Mouse (Mus musculus): ENCODE measurements around the gene Ly86. TPM values are rescaled to one million over a fixed set of nuclear protein-coding genes. Genes with fewer than 3 reads are reported as not detected.

Ly86 gene
- polyA plus RNA-seq, 1 experiment from 2014 or later, result 5.5 TPM

- no peak overlapping the region for H3K9ac ChIP-seq (replicated peaks; ENCODE audit: low read length)
- H3K27ac ChIP-seq (replicated peaks; ENCODE audit: low read depth, low read length), result no peak overlapping the region
- DNase-seq (ENCODE audit: low spot score), result no peak
These were observed 112.2 kb downstream of the Ly86 start for GRCm38 (mm10) chr13:37457007-37457827.

GRCm38 (mm10) chr13:37458557-37458956, 113.5 kb downstream of the Ly86 start:
- DNase-seq (ENCODE audit: low spot score), result no peak
- Histone ChIP-seq H3K4me2 (ENCODE audit: low read depth, low read length) (no peak overlapping the region), H3K27me3 (ENCODE audit: control insufficient read depth, insufficient read depth, low read length) (no peaks in the 10 kb centered on the region), H3K4me1 (ENCODE audit: control insufficient read depth, insufficient read depth, low read length) (no peaks in the 10 kb centered on the region), H3K9ac (replicated peaks; ENCODE audit: low read length) (no peak overlapping the region), H3K9me3 (replicated peaks; ENCODE audit: control insufficient read depth, low read length) (no peaks in the 10 kb centered on the region), H3K4me3 (ENCODE audit: low read depth, low read length) (no peak overlapping the region), H3K36me3 (replicated peaks; ENCODE audit: control insufficient read depth, insufficient read depth, low read depth, low read length) (no peaks in the 10 kb centered on the region), H3K27ac (replicated peaks; ENCODE audit: low read depth, low read length) (no peak overlapping the region)
- ATAC-seq (replicated peaks; ENCODE audit: insufficient number of reproducible peaks, low FRiP score, low TSS enrichment, low read depth), result no peak
- 68% methylated on average over 5 of the region's 5 CpGs for WGBS

More at GRCm38 (mm10) chr13:37457007-37457827, 112.2 kb downstream of the Ly86 start:
- H3K4me1 ChIP-seq (ENCODE audit: control insufficient read depth, insufficient read depth, low read length), result peaks cover under 1% of the 10 kb centered on the region; the same call in 1 of the 2 replicates
- H3K27me3 ChIP-seq (ENCODE audit: control insufficient read depth, insufficient read depth, low read length), result no peaks in the 10 kb centered on the region
- ATAC-seq (replicated peaks; ENCODE audit: insufficient number of reproducible peaks, low FRiP score, low TSS enrichment, low read depth), result no peak
- H3K4me3 ChIP-seq (ENCODE audit: low read depth, low read length), result no peak overlapping the region
- no peaks in the 10 kb centered on the region for H3K9me3 ChIP-seq (replicated peaks; ENCODE audit: control insufficient read depth, low read length)
- no peaks in the 10 kb centered on the region for H3K36me3 ChIP-seq (replicated peaks; ENCODE audit: control insufficient read depth, insufficient read depth, low read depth, low read length)
- H3K4me2 ChIP-seq (ENCODE audit: low read depth, low read length), result no peak overlapping the region
- WGBS, result 57% methylated on average over 11 of the region's 11 CpGs

GRCm38 (mm10) chr13:37459022-37459421, 114.0 kb downstream of the Ly86 start:
- Histone ChIP-seq H3K4me2 (ENCODE audit: low read depth, low read length) (no peak overlapping the region), H3K36me3 (replicated peaks; ENCODE audit: control insufficient read depth, insufficient read depth, low read depth, low read length) (no peaks in the 10 kb centered on the region), H3K4me1 (ENCODE audit: control insufficient read depth, insufficient read depth, low read length) (no peaks in the 10 kb centered on the region), H3K9ac (replicated peaks; ENCODE audit: low read length) (no peak overlapping the region), H3K9me3 (replicated peaks; ENCODE audit: control insufficient read depth, low read length) (no peaks in the 10 kb centered on the region), H3K27ac (replicated peaks; ENCODE audit: low read depth, low read length) (no peak overlapping the region), H3K27me3 (ENCODE audit: control insufficient read depth, insufficient read depth, low read length) (no peaks in the 10 kb centered on the region), H3K4me3 (ENCODE audit: low read depth, low read length) (no peak overlapping the region)
- no peak for ATAC-seq (replicated peaks; ENCODE audit: insufficient number of reproducible peaks, low FRiP score, low TSS enrichment, low read depth)
- 85% methylated on average over 10 of the region's 10 CpGs for WGBS
- DNase-seq (ENCODE audit: low spot score), result no peak

- H3K36me3 ChIP-seq (replicated peaks; ENCODE audit: control insufficient read depth, insufficient read depth, low read depth, low read length), result no peaks in the 10 kb centered on the region
- no peak overlapping the region for H3K4me3 ChIP-seq (ENCODE audit: low read depth, low read length)
- no peaks in the 10 kb centered on the region for H3K9me3 ChIP-seq (replicated peaks; ENCODE audit: control insufficient read depth, low read length)
- no peak overlapping the region for H3K4me2 ChIP-seq (ENCODE audit: low read depth, low read length)
- H3K4me1 ChIP-seq (ENCODE audit: control insufficient read depth, insufficient read depth, low read length), result no peaks in the 10 kb centered on the region
- DNase-seq (ENCODE audit: low spot score) (no peak), ATAC-seq (replicated peaks; ENCODE audit: insufficient number of reproducible peaks, low FRiP score, low TSS enrichment, low read depth) (no peak)
- WGBS, result 78% methylated on average over 28 of the region's 28 CpGs
- H3K9ac ChIP-seq (replicated peaks; ENCODE audit: low read length), result no peak overlapping the region
- no peaks in the 10 kb centered on the region for H3K27me3 ChIP-seq (ENCODE audit: control insufficient read depth, insufficient read depth, low read length)
- no peak overlapping the region for H3K27ac ChIP-seq (replicated peaks; ENCODE audit: low read depth, low read length)
These were observed 115.2 kb downstream of the Ly86 start for GRCm38 (mm10) chr13:37459957-37460930.

DNA sequence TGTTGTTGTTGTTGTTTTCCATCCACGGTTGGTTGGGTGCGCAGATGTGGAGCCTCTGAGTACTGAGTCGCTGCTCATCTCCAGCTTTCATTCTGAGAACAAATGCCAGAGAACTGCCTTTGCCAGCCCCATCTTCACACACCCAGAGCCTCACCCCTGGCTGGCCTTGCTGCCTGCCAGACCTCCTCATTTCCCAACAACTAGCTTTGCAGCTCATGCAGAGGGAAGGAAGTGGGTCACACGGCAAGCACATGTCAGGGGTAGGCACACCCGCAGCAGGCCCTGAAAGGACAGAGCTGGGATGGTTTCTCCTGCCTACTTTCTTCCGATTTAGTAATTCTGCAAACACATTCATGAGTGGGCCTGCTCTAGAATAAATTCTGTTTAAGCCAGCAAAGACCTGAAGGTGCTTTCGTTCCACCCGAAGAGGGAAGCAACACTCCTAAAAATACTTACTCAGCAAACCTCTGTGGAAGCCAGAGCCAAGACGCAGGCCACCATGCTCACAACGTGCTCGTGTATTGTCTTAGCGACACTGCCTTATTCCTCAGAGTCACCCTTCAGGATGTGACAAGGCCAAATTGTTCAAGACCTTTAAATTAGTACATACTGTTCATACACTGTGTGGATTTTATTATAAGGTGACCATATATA, 117.2 kb downstream of the Ly86 start:
- H3K4me2 ChIP-seq (ENCODE audit: low read depth, low read length), result no peak overlapping the region
- 93% methylated on average over 12 of the region's 12 CpGs for WGBS
- DNase-seq (ENCODE audit: low spot score) (no peak), ATAC-seq (replicated peaks; ENCODE audit: insufficient number of reproducible peaks, low FRiP score, low TSS enrichment, low read depth) (no peak)
- H3K4me1 ChIP-seq (ENCODE audit: control insufficient read depth, insufficient read depth, low read length), result no peaks in the 10 kb centered on the region
- H3K9ac ChIP-seq (replicated peaks; ENCODE audit: low read length), result no peak overlapping the region
- H3K27me3 ChIP-seq (ENCODE audit: control insufficient read depth, insufficient read depth, low read length), result no peaks in the 10 kb centered on the region
- no peaks in the 10 kb centered on the region for H3K9me3 ChIP-seq (replicated peaks; ENCODE audit: control insufficient read depth, low read length)
- H3K27ac ChIP-seq (replicated peaks; ENCODE audit: low read depth, low read length), result no peak overlapping the region
- no peaks in the 10 kb centered on the region for H3K36me3 ChIP-seq (replicated peaks; ENCODE audit: control insufficient read depth, insufficient read depth, low read depth, low read length)
- no peak overlapping the region for H3K4me3 ChIP-seq (ENCODE audit: low read depth, low read length)

DNA sequence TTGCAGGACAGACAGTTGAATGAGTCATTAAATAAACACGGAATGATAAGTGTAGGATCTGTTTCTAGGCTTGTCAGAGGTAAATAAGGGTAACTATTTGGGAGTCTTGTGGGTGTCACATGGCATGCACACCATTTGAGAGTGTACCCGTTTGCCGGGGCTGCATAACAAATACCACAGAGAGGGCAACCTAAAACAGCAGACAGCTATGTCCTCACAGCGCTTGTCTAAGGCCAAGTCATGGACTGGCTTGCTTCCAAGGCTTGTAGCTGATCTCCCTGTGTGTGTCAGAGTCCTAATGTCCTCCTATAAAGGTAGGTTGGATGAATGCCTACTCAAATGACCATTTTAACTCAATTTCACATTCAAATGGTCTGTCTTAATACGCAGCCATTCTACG, 120.7 kb downstream of the Ly86 start:
- H3K4me3 ChIP-seq (ENCODE audit: low read depth, low read length), result no peak overlapping the region
- peaks cover 3% of the 10 kb centered on the region for H3K4me1 ChIP-seq (ENCODE audit: control insufficient read depth, insufficient read depth, low read length)
- H3K27me3 ChIP-seq (ENCODE audit: control insufficient read depth, insufficient read depth, low read length), result no peaks in the 10 kb centered on the region
- ATAC-seq (replicated peaks; ENCODE audit: insufficient number of reproducible peaks, low FRiP score, low TSS enrichment, low read depth) (no peak), DNase-seq (ENCODE audit: low spot score) (no peak)
- no peaks in the 10 kb centered on the region for H3K9me3 ChIP-seq (replicated peaks; ENCODE audit: control insufficient read depth, low read length)
- no peak overlapping the region for H3K27ac ChIP-seq (replicated peaks; ENCODE audit: low read depth, low read length)
- 83% methylated on average over 6 of the region's 6 CpGs for whole genome bisulfite sequencing
- H3K9ac ChIP-seq (replicated peaks; ENCODE audit: low read length), result no peak overlapping the region
- no peak overlapping the region for H3K4me2 ChIP-seq (ENCODE audit: low read depth, low read length)
- no peaks in the 10 kb centered on the region for H3K36me3 ChIP-seq (replicated peaks; ENCODE audit: control insufficient read depth, insufficient read depth, low read depth, low read length)

DNA sequence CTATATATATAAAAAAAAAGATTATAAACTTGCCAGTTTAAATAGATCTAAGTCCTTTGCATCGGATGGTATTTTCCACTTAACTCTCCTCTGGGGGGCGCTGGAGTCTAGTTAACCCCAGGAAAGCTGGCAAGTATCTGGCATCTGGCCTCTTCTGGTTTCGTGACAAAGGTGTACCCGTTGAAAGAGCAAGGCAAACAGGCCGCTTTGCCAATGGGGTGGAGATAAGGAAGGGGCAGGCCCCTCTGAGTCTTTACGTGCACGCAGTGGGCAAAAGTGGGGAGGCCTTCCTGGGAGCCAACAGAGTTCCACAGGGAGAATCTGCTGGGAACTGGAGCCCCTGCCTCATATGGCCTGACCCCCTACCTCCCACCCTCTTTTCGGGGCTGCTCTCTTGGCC, 122.8 kb downstream of the Ly86 start:
- no peaks in the 10 kb centered on the region for H3K36me3 ChIP-seq (replicated peaks; ENCODE audit: control insufficient read depth, insufficient read depth, low read depth, low read length)
- no peaks in the 10 kb centered on the region for H3K27me3 ChIP-seq (ENCODE audit: control insufficient read depth, insufficient read depth, low read length)
- no peak overlapping the region for H3K27ac ChIP-seq (replicated peaks; ENCODE audit: low read depth, low read length)
- no peak overlapping the region for H3K4me3 ChIP-seq (ENCODE audit: low read depth, low read length)
- H3K4me1 ChIP-seq (ENCODE audit: control insufficient read depth, insufficient read depth, low read length), result peaks cover 3% of the 10 kb centered on the region
- peak; percentile 75 for DNase-seq (ENCODE audit: low spot score)
- H3K9ac ChIP-seq (replicated peaks; ENCODE audit: low read length), result peak overlapping the region; percentile 18; the same call in 1 of the 2 replicates
- 13% methylated on average over 8 of the region's 8 CpGs for WGBS
- H3K9me3 ChIP-seq (replicated peaks; ENCODE audit: control insufficient read depth, low read length), result no peaks in the 10 kb centered on the region
- ATAC-seq (replicated peaks; ENCODE audit: insufficient number of reproducible peaks, low FRiP score, low TSS enrichment, low read depth), result no peak
- peak overlapping the region; percentile 8; the same call in 1 of the 2 replicates for H3K4me2 ChIP-seq (ENCODE audit: low read depth, low read length)

Data from embryonic facial prominence, embryonic 11.5 days (tissue).